Mouse (Mus musculus): ENCODE data around the gene Tfap2e.
A peak's percentile ranks its signal among the peaks of the same experiment; 100 is the strongest.

The Tfap2e gene

GRCm38 (mm10) chr4:126736001-126736414, at the start of gene Tfap2e:
Tfap2e (minus strand) TSS chr4:126736240.
- DNase-seq, result no peak

GRCm38 (mm10) chr4:126782996-126783395, 47.0 kb upstream of the Tfap2e start:
- no peak for DNase-seq

- no peak for DNase-seq
These were observed 46.5 kb upstream of the Tfap2e start for GRCm38 (mm10) chr4:126782512-126782911.

- DNase-seq, result no peak
These were observed 45.8 kb upstream of the Tfap2e start for GRCm38 (mm10) chr4:126781871-126782270.

- DNase-seq, result no peak
These were observed 44.1 kb upstream of the Tfap2e start for GRCm38 (mm10) chr4:126779826-126780775.

GRCm38 (mm10) chr4:126779148-126779581, 43.1 kb upstream of the Tfap2e start:
- no peak for DNase-seq

- no peak for DNase-seq
These were observed 39.1 kb upstream of the Tfap2e start for GRCm38 (mm10) chr4:126775182-126775581.

GRCm38 (mm10) chr4:126773871-126774270, 37.8 kb upstream of the Tfap2e start:
- no peak for DNase-seq

GRCm38 (mm10) chr4:126770831-126771230, 34.8 kb upstream of the Tfap2e start:
- no peak for DNase-seq

- no peak for DNase-seq
These were observed 33.9 kb upstream of the Tfap2e start for GRCm38 (mm10) chr4:126769800-126770563.

- DNase-seq, result no peak
These were observed 27.4 kb upstream of the Tfap2e start for GRCm38 (mm10) chr4:126763483-126763882.

- DNase-seq, result peak; percentile 72 to 73
These were observed 26.7 kb upstream of the Tfap2e start for GRCm38 (mm10) chr4:126762586-126763359.

- DNase-seq, result no peak
These were observed 23.4 kb upstream of the Tfap2e start for GRCm38 (mm10) chr4:126759435-126759834.

- DNase-seq, result no peak
These were observed 22.3 kb upstream of the Tfap2e start for GRCm38 (mm10) chr4:126758299-126758698.

GRCm38 (mm10) chr4:126756766-126757165, 20.7 kb upstream of the Tfap2e start:
- DNase-seq, result peak; percentile 60 to 81

GRCm38 (mm10) chr4:126754736-126755374, 18.8 kb upstream of the Tfap2e start:
- no peak for DNase-seq

GRCm38 (mm10) chr4:126754231-126754611, 18.2 kb upstream of the Tfap2e start:
- no peak for DNase-seq

GRCm38 (mm10) chr4:126753268-126754230, 17.5 kb upstream of the Tfap2e start, which contains the start of the genes Ncdn and AU040320:
Ncdn (minus strand) TSS chr4:126753438.
AU040320 (plus strand) TSS chr4:126753544.
- DNase-seq, result peak; percentile 95 to 96

- DNase-seq, result peak in 1 of 2 experiments; percentile 27
These were observed 16.6 kb upstream of the Tfap2e start for GRCm38 (mm10) chr4:126752608-126753141.

GRCm38 (mm10) chr4:126752024-126752607, 16.1 kb upstream of the Tfap2e start:
- no peak for DNase-seq

Measured in kidney, adult 8-10 months (tissue).